Mouse (Mus musculus) right cerebral cortex, postnatal 25 days (tissue): ENCODE data around the gene Nkain1.

Source experiments
- DNase-seq: peaks from one replicate; pipeline ENCODE4 v3.0.0; 2022

Nkain1 gene

DNA sequence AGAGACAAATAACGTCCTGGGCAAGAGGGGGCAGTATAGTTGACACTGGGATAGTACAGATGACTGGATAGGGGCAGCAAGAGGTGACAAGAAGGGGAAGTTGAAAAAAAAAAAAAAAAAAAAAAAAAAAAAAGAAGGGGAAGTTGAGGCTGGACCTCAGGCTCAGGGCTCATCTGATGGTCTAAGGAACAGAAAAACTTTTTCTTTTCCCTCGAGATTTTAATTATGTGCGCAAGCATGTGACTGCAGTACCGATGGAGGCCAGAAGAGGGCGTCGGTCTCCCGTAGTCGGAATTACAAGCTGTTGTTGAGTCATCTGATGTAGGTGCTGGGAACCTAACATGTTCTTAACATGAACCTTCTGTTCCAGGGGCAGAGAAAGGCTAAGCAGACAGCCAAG, 24.8 kb downstream of the Nkain1 start:
- no peak for DNase-seq

DNA sequence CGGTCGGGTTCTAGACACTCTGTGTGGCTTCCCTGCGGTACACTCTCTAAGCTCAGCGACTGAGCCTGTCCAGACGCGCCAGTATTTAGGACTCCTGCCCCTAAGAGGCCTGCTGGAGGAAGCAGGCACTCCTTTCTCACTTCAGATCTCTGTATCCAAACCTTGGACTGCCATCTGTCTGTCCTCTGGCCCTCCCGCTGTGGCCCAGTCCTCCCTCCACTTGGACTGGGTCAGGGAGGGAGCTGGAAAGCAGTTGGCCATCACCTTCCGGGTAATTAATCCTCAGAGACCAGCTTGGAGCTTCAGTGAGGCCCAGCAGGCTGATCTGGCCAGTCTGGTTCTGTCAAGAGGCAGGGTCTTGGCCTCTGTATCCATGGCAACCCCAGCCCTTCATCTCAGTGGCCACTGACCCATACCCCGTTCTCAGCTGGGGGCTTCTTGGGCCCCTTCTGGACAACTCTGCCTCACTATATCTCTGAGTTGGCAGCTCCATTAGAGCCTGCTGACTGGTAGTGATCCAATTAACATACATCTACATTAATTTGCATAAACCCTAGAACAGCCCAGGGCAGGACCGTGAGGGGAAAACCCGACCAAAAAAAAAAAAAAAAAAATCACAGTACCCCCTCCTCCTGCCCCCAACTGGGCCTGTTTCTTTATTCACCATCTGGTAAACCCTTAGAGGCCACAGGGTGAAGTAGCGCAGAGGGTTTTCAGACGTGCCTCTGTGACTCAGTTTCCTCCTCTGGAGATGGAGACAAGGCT, 27.0 kb downstream of the Nkain1 start:
- no peak for DNase-seq

DNA sequence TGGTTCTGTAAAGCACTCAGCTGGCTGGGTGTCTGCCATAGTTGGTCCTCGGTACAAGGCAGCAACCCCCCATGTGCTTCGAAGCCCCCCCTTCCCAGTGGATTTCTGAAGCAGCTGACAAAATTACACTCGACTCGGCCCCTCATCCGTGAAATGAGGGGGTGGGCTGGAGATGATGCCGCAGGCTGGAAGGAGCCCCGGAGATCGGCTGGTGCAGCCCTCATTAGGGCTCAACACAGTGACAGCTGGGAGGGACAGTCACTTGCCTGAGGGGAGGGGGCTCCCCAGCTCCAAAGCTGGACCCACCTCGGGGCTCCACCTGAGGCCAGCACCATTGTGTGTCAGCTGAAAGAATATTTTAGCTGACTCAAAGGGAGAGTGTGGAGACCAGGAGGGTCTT, 29.6 kb downstream of the Nkain1 start:
- DNase-seq: no peak

DNA sequence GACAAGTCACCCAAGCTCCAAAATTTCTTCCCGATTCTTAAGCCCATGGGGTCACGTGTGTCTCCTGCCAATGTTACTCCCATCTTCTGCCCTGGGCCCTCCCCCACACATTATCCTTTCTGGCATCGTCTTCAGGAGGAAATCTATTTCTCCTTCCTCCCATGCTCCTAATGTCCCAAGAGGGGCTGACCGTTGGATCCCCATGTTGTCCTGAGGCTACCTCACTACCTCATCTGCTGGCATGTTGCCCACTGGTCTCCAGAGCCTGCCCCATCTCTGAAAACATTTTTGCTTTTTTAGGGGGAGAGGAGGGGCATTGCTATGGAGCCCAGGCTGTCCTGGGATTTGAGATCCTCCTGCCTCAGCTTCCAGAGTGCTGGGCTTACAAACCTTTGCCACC, 30.9 kb downstream of the Nkain1 start:
- no peak for DNase-seq

DNA sequence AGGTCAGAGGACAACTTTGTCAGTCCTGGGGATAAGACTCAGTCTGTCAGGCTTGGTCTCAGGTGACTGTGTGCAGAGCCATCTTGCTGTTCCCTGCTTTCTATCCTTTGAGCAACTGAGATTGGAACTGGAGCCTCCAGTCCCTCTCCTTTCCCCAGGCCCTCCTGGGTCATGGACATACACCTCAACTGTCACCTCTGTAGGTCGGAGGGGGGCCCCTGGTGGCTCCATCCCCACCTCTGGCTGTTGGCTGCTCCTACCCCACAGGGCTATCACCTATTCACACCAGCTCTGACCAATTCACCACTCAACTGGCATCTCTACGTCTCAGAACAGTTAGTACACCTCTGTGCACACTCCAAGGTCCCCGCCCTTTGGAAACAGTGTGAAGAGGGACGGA, 33.1 kb downstream of the Nkain1 start:
- DNase-seq: no peak

DNA sequence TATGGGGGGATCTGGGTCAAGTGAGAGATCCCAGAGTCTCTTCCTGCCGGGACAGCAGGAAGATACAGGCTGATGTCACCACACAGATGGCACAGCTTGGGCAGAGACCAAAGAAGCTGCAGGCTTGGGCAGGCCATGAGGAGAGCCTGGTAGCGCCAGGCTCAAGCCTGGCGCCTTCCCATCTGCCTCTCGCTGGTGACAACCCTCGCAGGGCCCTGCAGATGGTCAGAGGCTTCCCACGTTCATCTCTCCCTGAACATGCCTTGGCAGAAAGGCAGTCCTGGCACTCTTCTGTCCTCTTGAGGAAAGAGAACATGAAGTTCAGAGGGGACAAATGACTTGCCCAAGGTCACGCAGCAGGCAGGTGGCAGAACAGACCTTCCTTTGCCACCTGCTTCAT, 34.3 kb downstream of the Nkain1 start:
- DNase-seq: no peak

DNA sequence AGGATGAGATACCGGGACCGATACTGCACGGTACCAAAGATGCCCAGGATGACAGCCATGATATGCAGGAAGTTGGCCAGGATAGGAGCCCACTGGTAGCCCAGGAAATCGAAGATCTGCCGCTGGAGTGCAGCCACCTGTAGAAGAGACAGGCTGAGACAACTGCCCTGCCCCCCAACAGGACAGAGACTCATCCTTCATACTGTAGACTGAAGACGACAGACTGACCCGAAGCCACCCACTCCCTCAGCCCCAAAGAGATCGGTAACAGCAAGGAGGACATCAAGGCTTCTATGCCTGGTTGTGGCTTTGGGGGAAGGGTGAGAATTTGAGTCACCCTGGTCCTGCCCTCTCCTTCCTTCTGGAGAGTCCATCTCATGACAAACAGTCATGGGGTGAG, 34.9 kb downstream of the Nkain1 start:
- no peak for DNase-seq

DNA sequence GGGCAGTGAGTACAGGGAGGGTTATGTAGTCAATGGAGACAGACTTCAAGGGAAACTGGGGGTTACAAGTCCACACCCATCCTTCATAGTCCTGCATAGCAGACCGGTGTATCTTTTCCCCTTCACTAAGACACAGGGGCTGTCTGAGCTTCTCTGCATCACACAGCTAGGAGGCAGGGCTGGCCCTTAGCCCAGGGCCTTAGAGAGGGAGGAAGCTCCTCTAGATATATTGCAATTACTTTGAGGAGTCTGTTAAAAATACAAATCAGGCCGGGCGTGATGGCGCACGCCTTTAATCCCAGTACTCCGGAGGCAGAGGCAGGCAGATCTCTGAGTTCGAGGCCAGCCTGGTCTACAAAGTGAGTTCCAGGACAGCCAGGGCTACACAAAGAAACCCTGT, 36.6 kb downstream of the Nkain1 start:
- DNase-seq: no peak

DNA sequence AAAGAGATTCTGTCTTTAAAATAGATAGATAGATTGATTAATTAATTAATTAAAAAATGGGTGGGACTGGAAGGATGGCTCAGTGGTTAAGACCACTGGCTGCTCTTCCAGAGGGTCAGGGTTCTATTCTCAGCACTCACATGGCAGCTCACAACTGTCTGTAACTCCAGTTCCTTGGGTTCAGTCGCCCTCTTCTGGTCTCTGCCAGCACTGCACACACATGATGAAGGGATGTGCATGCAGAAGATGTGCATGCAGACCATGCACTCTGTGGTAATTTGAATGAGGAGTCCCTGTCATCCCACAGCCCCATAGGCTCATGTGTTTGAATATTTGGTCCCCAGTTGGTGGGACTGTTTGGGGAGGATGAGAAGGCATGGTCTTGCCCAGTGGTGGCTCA, 38.2 kb downstream of the Nkain1 start:
- no peak for DNase-seq

DNA sequence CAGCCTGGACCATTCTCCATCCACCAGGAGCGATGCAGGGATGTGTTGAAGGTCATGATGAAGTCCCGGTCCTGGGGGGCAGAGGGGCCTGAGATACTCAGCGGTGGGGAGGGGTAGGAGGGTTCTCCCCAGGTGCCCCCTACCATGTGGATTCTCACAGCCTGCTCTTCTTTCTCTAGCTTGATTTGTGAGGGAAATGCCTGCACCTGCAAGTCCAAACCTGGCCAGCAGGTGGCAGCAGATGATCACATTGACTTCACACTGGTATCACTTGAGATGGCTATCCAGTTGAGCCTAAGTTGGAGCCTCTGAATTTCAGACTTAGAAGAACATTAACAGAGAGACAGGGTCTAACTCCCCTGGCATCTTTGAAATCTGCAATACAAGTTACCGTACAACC, 40.0 kb downstream of the Nkain1 start:
- peak; percentile 87 for DNase-seq

DNA sequence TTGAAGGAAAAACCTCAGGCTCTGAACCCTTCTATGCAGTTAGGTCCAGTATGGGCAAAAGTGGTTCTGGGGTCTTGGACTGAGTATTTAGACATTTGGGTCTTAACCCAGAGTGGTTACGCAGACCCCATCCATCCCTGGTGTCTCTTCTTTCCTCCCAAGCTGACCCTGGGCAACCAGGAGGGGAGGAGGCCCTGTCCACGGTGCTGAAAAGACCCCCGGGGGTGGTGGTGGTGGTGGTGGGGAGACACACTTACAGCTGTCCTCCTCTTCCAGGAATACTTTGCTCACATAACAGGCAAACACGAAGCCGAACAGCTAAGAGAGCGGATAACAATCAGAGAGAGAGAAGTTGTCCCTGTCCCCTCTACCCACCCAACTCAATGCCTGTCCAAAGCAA, 41.6 kb downstream of the Nkain1 start:
- DNase-seq: no peak

DNA sequence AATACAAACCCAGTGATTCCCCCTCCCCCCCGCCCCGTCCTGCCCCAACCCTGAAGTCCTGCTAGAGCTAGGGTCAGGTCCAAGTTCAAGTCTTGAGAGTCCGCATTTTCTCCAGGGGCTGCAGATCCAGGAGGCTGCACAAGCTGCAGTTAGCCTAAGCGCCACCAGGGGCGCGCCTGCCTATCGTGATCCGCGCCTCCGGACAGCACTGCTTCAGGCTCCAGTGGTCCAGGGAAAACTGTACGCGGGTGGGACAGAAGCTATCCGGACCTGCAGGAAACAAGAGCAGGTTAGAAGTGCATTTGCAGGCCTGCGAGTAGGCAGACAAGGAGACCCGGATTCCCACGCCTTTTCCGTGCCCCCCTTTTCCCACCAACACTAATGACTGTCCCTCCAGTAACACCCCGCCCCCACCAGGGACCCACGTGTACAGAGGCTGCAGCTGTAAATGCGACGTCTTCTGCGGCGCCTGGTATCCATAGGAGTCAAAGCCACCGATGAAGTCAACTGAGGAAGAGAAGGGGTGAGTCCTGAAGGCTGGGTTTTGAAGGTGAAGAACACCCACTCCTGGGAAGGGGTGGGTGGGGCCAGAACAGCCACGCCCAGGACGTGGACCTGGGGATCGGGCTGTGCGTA, 42.2 kb downstream of the Nkain1 start:
- peak; percentile 72 for DNase-seq

DNA sequence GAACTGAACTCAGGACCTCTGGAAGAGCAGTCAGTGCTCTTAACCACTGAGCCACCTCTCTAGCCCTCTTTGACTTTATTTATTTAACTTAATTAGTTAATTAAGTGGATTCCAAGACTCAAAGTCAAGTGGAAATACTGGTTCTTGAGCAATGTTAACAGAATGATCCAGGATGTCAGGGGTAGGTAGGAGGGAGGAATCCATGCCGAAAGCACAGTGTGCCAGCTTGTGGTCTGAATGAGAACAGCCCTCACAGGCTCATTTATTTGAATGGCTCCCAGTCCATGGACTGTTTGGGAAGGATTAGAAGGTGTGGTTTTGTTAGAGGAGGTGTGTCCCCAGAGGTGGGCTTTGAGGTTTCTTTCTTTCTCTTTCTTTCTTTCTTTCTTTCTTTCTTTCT, 46.2 kb downstream of the Nkain1 start:
- DNase-seq: no peak

DNA sequence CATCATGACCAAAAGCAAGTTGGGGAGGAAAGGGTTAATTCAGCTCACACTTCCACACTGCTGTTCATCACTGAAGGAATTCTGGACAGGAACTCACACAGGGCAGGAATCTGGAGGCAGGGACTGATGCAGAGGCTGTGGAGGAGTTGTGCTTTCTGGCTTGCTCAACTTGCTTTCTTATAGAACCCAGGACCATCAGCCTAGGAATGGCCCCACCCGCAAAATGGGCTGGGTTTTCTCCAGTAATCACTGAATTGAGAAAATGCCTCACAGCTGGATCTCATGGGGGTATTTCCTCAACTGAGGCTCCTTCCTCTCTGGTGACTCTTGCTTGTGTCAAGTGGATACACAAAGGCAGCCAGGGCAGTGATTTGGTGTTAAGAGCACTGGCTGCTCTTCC, 48.9 kb downstream of the Nkain1 start:
- no peak for DNase-seq

DNA sequence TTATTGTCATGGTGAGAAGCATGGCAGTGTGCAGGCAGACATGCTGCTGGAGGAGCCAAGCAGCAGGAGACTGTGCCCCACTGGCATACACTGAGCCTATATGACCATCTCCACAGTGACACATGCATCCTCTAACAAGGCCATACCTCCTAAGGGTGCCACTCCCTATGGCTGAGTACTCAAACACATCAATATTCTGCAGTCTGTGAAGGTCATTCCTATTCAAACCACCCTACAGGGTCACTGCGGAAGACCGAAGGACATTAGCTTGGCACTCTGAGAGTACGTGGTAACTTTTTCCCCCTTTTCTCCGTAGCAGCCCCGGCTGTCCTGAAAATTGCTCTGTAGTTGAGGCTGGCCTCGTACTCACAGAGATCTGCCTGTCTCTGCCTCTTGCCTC, 52.5 kb downstream of the Nkain1 start:
- no peak for DNase-seq

DNA sequence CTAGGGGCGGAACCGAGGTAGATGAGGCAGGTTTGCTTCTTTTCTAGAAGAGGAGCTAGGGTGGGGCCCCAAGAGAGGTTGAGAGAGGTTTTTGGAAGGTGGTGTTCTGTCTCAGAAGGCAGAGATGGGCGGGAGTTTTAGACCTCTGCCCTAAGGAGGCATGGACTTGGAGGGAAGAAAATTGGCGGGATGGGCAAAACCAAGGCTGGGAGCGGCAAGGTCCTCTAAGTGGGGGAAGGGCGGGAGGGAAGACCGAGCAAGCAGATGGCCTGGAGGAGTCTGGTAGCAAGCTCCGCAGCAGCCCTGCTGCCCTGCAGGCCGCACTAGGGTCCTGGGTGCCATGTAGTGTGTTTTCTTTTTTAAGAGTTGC, 53.5 kb downstream of the Nkain1 start:
- DNase-seq: no peak

DNA sequence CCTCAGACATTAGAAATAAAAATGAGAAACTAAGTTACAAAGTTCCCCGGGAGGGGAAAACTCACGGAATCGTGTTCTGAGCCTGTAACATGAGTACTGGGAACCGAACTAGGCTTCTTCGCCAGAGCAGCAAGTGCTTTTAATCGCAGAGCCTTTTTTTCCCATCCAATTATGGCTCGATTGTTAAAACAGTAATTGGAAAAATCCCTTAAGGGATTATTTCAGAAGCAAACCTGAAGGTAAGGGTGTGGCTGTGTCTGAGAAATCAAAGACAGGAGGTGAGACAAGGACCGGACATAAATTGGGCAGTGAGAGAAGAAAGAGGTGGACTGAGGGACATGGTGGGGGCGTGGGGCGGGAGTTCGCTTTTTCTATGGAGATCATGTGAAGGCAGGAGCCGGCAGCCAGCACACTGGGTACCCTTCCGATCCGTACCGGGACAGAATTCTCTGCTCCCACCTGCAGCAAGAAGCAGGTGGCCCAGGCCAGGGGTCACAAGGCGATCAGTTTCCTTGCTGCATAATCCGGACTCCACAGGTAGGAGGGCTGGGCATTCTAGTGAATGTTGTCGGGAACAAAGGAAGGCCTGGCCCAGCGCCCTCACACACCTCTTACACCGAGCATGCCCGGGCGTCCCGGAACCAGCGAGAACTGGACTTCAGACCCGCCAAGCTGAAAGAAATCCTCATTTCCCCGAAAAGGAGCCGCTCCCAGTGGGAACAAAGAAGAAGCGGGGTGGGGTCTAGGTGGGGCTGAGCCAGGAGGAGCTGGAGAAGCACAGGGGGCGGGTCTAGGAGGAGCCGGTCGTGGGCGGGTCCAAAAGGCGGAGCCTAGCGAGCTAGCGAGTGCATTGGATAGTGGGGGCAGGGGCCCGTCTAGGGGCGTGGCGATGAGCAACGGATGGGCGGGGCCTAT, 54.1 kb downstream of the Nkain1 start:
- DNase-seq: peak; percentile 90

DNA sequence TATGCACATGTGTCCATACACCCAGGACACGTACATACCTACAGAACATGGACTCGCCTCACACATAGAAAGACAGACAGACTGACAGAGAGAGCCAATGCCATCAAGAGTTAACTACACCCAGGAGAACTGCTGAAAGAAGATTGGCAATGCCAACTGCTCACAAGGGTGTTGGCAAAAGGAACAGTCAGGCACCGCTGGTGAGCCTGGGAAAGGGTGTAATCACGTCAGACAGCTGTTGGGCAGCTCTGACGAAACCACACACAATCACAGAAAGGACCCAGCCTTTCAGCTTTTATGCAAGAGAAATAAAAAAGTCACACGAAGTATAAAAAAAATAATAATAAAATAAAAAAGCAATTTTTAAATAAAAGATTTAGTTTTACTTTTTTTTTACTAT, 57.5 kb downstream of the Nkain1 start:
- no peak for DNase-seq
